Mouse (Mus musculus): Measurements from ENCODE around the gene Arpc1b.

Arpc1b gene

DNA sequence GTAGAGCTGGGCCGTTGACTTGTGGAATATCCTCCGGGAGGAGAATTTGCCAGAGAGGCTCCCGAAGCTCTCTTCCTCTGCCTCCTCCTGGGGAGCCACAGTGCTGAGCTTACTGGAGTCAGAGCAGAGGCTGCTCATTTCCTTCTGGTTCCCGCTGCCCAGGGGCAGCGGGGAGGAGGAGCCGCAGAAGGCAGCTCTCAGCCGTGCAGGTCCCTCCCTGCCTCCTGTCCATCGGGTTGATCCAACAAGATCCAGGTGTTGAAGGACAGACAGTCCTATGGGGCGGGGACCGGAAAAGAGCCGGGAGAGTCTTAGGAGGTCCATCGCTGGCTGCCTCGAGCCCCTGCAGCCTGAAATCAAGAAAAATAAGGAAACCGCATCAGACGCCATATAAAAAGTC is 51.2 kb downstream of the Arpc1b start:
- no peak for DNase-seq

DNA sequence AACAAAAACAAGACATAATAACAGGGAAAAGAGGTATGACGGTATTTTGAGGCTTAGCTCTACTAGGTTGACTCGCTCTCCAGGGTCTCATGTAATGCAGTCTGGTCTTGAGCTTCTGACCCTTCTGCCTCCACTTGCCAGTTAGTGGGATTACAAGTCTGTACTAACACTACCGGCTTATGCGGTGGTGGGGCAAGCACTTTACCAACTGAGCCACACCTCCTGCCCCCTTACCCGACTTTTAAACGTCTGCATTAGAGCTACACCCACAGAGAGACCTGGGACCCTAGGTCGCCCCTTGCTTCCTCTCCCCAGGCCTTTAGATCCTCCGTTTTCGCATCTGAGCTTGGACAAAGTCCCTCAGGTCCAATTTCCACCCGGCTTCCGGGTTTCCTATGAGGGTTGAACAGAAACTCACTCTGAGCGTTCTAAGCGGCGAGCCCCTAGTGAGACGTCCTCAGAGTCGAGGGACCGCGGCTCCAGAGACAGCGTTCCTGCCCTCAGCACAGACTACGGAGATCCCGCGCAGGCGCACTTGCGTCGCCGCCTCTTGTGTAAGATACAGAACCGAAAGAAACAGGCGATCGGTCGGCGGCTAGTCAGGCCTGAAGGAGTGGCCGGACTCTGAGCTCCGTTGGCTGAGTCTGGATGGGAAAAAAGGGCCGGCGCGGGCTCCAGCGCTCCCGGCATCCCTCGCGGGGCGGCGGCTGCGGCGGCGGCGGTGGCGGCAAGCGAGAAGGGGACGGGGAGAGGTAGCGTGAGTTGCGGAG is 52.7 kb downstream of the Arpc1b start, which contains the start of the genes Ptcd1 and Cpsf4:
Gene Ptcd1, minus strand, starts transcription at position 573 of the 770 bp plus-strand sequence.
Gene Cpsf4, plus strand, starts transcription at position 678 of the 770 bp plus-strand sequence.
- DNase-seq = peak; percentile 98 to 99

DNA sequence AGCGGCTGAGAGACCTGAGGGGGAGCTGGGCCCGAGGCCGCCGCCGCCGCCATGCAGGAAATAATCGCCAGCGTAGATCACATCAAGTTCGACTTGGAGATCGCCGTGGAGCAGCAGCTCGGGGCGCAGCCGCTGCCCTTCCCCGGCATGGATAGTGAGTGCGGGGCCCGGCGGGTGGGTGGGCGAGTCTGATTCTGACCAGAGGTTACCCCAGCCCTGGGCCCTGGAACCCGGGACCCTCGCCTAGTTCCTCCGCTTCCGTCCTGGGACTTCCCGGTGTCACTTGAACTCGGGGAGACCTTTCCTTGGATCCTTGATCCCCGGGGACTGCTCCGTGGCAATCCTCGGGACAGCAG is 53.3 kb downstream of the Arpc1b start:
- no peak for DNase-seq

DNA sequence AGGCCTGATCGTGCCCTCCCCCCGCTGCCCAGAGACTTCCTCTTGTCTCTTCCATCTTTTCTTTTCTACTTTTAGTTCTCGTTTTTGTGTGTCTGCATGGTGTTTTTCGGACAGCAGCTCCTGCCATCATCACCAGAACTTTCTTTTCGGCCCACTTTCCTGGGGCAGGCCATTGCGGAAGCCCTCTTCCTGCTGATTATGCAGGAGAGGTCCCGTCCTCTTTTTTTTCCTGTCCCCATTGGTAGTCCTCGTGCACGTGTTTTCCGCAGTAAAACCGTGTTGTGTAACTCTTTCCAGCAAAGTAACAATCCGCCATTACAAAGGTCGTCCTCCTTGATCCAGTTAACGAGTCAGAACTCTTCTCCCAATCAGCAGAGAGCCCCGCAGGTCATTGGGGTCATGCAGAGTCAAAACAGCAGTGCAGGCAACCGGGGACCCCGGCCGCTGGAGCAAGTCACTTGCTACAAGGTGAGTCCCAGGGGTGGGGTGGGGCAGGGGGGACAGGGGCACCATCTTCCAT is 64.5 kb downstream of the Arpc1b start:
- no peak for DNase-seq
